Mouse (Mus musculus): ENCODE measurements around the gene Celf5.

The Celf5 gene

GRCm38 (mm10) chr10:81426897-81427296 lies 55.6 kb downstream of the Celf5 start:
- DNase-seq (ENCODE audit: low read depth, low spot score), result no peak

DNA sequence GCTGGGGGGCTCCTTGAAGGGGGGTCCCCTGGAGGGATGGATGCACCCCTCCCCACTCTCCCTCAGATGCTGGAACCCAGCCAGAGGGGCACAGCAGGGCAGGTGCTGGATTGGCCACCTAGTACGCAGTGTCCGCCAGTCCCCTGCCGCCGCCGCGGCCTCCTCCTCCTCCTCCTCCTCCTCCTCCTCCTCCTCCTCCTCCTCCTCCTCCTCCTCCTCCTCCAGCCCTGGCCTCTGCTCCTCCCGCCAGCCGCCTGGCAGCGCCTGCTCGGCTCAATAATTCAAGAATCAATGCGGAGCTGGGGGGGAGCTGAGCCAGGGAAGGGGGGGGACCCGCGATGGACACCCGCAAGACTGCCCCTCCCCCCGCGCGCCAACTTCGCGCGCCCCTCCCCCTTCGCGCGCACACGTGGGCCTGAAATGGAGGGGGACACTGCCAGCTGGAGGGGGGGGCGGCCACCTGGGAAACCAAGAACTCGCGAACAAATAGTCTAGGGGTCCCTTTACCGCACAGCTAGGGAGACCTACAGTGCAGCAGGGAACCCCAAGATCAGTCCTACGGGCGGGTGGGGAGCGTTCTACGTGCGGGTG lies 56.3 kb downstream of the Celf5 start:
- no peak for DNase-seq (ENCODE audit: low read depth, low spot score)

DNA sequence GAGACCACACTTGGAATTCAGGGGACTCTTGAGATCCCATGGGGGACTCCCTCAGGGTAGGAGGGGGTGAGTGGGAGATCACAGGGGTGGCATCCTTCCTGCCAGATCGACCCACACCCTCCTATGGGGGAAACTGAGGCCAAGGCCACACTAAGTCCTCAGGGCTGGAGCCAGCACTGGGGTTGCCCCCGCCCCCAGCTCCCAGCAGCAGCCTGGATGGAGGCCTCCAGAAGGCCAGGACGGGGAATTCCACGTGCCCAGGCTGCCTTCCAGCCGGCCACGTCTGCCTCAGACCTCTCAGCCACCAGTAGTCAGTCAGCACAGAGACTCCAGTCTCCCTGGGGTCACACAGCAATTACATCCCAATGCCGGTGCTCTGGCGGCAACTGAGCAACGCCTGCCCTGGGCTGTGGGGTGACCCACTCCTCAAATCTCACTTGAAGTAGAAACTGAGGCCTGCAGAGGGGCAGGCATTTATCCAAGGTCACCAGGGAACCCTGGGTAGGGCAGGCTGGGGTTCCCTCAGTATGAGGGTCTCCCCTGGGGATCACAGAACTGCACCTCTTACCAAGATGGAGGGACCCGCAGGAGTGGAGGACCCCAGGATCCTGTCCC lies 57.2 kb downstream of the Celf5 start:
- no peak for DNase-seq (ENCODE audit: low read depth, low spot score)

GRCm38 (mm10) chr10:81424246-81425051 lies 58.1 kb downstream of the Celf5 start:
- no peak for DNase-seq (ENCODE audit: low read depth, low spot score)

DNA sequence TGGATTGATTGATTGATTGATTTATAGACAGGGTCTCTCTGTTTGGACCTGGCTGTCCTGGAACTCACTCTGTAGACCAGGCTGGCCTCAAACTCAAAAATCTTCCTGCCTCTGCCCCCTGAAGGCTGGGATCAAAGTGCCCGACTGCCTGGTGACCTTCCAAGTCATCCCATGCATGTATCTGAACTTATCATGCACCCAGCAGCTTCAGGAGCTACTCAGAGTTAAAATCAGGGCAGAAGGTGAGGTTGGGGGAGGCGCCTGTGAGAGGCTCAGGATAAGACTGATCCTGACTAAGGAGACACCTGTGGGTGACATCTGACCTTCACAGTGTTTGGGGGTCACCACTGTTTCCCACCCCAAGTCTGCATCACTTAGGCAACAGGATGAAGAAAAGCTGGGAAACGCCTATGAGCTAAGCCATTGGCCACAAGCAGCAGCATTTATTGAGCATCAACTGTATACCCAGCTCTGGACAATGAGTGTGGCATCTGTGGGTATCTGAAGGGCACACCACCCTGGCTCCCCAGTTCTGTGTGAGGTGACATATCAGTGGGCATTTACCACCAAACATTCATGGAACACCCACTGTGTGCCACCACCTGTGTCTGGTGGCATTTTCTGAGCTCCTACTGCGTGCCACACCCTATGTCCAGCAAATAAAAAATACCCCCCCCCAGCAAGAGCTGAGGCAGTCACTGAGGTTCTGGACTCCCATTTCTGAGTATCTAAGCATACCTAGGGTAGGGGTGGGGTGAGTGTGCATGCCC lies 58.8 kb downstream of the Celf5 start:
- DNase-seq (ENCODE audit: low read depth, low spot score), result no peak

- DNase-seq (ENCODE audit: low read depth, low spot score), result no peak
Measured at GRCm38 (mm10) chr10:81422661-81423217, 59.8 kb downstream of the Celf5 start.

- DNase-seq (ENCODE audit: low read depth, low spot score), result no peak
Measured at GRCm38 (mm10) chr10:81422191-81422590, 60.3 kb downstream of the Celf5 start.

DNA sequence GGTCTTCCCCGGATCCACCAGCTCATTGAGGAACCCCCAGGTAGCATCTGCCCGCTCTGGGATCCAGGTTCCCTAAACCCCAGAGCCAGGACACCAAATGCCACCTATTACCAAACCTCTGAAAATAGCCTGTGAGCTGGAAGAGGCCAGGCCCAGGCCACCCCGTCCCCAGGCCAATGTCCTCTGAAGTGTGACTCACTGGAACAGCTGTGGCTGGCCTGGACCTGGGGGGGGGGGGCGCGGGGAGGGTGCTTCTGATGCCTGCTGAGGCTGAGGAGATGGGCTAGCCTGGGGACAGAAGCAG lies 60.8 kb downstream of the Celf5 start:
- DNase-seq (ENCODE audit: low read depth, low spot score), result no peak

GRCm38 (mm10) chr10:81421041-81421796 lies 61.3 kb downstream of the Celf5 start:
- DNase-seq (ENCODE audit: low read depth, low spot score), result no peak

DNA sequence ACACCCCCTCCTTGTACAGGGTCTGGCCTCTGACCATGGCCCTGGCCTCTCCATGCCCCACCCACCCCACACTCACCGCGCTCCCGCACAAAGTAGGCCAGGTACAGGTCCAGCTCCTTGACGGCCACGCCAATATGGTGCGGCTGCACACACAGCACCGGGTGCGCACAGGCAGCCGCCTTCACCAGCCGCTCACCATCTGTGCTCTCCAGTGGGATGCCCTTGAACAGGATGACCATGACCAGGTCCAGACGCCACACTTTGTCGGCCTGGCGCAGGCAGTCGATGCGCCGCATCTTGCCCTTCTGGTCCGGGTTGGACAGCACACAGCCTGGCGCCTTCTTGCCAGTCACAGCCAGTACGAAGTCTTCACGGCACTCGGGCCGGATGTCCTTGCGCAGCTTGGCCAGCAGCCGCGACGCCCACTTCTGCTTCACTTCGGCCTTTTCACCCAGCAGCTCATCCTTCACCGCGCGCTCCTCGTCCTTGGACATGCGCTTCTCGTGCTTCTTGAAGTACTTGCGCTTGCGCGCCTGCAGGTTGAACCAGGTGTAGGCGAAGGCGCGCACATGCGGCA lies 62.2 kb downstream of the Celf5 start:
- DNase-seq (ENCODE audit: low read depth, low spot score), result no peak

DNA sequence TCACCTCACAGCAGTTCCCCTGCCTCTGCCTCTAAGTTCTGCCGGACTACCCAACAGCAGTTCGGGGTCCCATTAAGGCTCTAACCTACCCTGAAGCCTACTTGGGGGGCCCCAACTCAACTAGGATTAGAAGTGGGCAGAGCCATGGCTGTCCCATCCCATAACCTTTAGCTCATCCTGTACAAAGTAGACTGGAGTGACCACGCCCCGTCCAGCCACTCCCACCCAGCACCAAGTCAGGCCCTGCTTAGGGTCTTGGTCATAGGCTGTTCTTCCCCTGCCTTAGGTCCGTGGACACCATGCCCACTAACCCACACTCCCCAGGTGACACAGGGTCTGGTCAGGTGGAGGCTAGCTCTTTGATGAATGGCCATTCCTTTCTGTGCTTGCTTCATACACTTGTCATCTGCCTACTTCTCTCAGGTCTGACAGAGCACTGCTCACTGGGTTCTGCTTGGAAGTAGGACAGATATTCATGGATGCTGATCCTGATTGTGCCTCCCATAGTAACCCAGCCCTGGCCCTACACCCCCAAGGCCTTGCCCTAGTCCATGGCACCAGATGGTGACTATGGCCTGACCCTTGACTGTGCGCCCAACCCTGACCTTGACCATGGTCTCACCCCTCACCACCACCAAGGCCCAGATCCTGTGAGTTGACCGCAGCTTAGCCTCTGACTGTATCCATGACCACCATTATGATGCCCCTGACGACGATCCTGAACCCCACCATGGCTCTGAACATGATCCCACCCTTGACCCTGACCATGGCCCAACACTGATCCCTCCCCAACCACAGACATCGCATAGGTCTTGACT lies 63.2 kb downstream of the Celf5 start:
- DNase-seq (ENCODE audit: low read depth, low spot score), result no peak

GRCm38 (mm10) chr10:81418216-81419070 lies 64.1 kb downstream of the Celf5 start:
- no peak for DNase-seq (ENCODE audit: low read depth, low spot score)

DNA sequence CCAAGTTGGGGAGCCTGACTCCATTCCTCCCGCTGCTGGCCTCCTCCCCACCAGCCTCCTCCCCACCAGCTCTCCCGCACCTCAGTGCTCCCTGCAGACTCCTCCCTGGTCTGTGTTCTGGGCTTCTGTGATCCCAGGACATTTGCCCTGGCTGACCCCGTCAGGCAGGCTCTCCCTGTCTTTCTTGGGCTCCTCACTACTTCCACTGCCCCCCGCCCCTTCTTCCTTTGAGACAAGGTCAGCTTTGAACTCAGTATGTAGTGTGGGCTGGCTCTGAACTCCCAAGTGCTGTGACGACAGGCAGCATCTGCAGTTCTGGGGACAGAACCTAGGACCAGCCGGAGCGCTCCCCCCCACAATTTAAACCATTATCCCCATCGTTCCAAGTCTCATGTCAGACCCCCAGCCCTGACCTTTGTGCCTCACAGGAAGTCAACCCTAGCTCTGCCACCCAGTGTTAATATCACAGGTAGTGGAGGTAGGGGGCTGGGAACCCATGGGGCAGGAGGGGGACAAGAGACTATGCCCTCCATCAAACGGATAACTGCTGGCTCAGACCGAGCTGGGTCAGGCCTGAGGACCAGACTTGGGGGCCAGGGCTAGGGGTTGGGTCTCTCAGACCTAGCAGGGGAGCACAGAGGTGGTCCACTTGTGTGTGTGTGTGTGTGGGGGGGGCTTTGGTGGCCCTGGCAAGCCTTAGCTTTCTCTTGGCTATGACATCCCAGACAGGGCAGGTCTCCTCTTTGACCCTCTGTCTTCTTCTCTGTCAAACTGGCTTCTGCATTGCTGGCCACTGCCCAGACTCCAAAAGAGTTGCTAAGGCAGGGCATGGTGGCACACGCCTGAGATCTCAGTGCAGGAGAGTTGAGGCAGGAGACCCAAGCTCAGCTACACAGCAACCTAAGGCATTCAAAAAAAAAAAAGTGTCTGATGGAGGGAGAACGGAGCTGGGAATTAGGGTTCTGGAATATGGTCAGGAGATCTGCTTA lies 65.0 kb downstream of the Celf5 start:
- DNase-seq (ENCODE audit: low read depth, low spot score), result no peak

DNA sequence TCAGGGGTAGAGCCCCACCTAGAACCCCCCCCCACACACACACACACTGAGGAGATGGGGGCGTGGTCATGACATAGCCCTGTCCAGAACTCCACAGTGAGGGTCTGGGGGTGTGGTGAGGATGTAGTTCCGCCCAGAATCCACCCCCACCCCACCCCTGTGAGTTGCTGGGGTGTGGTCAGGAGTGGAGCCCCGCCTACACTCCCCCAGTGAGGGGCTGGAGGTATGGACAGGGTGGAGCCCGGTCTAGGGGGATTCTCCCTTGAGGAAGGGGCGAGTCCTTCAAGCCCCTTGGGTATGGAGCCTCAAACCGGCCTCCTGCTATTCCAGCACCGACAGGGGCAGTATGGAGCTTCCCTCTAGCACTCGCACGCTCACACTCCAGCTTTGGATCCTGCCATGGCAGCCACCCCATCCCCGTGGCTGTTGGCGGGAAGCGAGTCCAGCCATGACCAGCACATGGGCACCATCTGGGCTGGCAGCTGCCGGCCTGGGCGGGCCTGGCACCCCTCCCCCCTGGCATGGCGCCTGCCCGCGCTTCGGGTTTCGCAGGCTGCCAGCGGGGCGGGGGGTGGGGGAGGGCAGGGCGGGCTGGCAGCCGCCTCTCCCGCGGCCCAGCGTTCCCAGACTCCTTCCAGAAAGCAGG lies 65.8 kb downstream of the Celf5 start:
- peak; percentile 80 for DNase-seq (ENCODE audit: low read depth, low spot score)

GRCm38 (mm10) chr10:81415549-81416310 lies 66.8 kb downstream of the Celf5 start:
- no peak for DNase-seq (ENCODE audit: low read depth, low spot score)

DNA sequence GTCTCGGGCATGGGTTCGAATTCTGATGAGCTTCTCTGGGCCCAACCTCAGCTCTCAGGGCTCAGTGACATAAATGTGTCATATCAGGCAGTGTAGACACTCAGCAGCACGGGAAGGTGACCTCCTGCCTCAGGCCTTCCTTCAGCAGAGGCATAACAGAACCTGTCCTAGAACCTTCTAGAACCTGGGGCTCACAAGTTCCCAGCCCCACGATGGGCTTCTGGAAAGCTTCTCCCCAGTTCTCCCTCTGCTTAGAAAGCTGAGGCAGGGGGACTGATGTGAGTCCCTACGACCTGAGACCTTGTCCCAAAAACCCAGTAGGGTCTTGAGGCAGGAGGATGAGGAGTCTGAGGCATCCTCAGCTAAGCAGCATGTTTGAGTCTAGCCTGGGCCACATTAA lies 67.4 kb downstream of the Celf5 start:
- DNase-seq (ENCODE audit: low read depth, low spot score), result no peak

- DNase-seq (ENCODE audit: low read depth, low spot score), result peak; percentile 75
Measured at GRCm38 (mm10) chr10:81414682-81415081, 67.8 kb downstream of the Celf5 start.

Data from mesoderm, embryonic 11.5 days (tissue).